Mouse (Mus musculus) heart, embryonic 11.5 days (tissue): ENCODE measurements around the gene Gcn1l1. TPM values are rescaled to one million over a fixed set of nuclear protein-coding genes. Genes with fewer than 3 reads are reported as not detected.
A peak's percentile ranks its signal among the peaks of the same experiment; 100 is the strongest.

ENCODE experiments used
- ATAC-seq: fragments of 200-750 bp; cut with Nextera tagmentation; replicated peaks from 2 replicates; pipeline ENCODE4 v1.8.0; 2017; ENCODE audit warnings: moderate library complexity; ENCODE audit not compliant: insufficient number of reproducible peaks, low FRiP score, low TSS enrichment
- H3K27ac ChIP-seq: fragments of 300-500 bp; sonication (generic); 2 replicates; pipeline ENCODE4 v1.5.1; 2014; ENCODE audit warnings: mild to moderate bottlenecking, low read depth, low read length
- H3K27me3 ChIP-seq: fragments of 300-500 bp; sonication (generic); 2 replicates; pipeline ENCODE4 v1.6.1; 2014; ENCODE audit warnings: mild to moderate bottlenecking, low read length, mixed read lengths; ENCODE audit not compliant: control insufficient read depth, insufficient read depth
- H3K36me3 ChIP-seq: fragments of 300-500 bp; sonication (generic); 2 replicates; pipeline ENCODE4 v1.6.1; 2014; ENCODE audit warnings: mild to moderate bottlenecking, low read length, moderate library complexity, mixed read lengths; ENCODE audit not compliant: control insufficient read depth, insufficient read depth
- H3K4me1 ChIP-seq: fragments of 300-500 bp; sonication (generic); 2 replicates; pipeline ENCODE4 v1.6.1; 2014; ENCODE audit warnings: low read length; ENCODE audit not compliant: control insufficient read depth, insufficient read depth
- H3K4me2 ChIP-seq: fragments of 300-500 bp; sonication (generic); 2 replicates; pipeline ENCODE4 v1.6.1; 2014; ENCODE audit warnings: mild to moderate bottlenecking, moderate library complexity
- H3K4me3 ChIP-seq: fragments of 300-500 bp; sonication (generic); 2 replicates; pipeline ENCODE4 v1.5.1; 2014; ENCODE audit warnings: low read depth, low read length
- H3K9ac ChIP-seq: fragments of 300-500 bp; sonication (generic); 2 replicates; pipeline ENCODE4 v1.6.1; 2014; ENCODE audit warnings: mild to moderate bottlenecking, low read depth, low read length, moderate library complexity
- H3K9me3 ChIP-seq: fragments of 300-500 bp; sonication (generic); replicated peaks from 2 replicates; pipeline ENCODE4 v1.6.1; 2016; ENCODE audit warnings: low read length; ENCODE audit not compliant: control insufficient read depth
- WGBS: fragments of 180-500 bp; shearing (Covaris S2); extraction: QIAGEN DNeasy Blood & Tissue Kit; methylation state at CpG from one replicate; pipeline ENCODE4 v1.1.7; 2014; ENCODE audit not compliant: insufficient replicate concordance; 5-methylcytosine and 5-hydroxymethylcytosine counted together
- polyA plus RNA-seq: library from polyadenylated mRNA; unstranded; fragments of >200 nt; fragmentation: Nextera tagmentation; extraction: Ambion mirVana; gene quantifications from 2 replicates; pipeline ENCODE4 v1.2.1, GENCODE M21; 2014

The Gcn1l1 gene
- polyA plus RNA-seq, 1 experiment from 2014 or later: 33.5 TPM

DNA sequence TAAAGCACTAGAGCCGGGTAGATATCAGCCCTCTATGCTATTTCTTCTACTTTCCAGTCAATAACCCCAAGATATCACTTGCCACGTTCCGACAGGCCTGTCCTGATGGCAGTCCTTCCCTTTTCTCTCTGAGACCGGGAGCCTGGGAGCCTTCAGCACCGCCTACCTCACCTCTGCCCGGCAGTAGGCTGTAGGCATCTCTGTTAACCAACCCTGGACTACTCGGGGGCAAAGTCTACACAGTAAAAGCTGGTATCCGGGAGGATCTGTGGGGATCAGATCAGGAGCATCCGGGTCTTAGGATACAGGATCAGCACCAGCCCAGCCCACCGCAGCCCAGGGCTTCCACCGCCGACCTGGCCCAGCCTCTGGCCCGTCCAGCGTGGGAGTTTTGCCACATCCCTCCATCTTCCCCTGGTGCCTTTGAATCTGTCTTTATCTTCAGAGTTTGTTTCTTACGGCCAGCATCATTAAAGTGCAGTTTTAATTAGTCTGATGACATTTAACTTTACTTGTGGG, 42.0 kb upstream of the Gcn1l1 start:
- 59% methylated on average over 15 of the region's 15 CpGs for WGBS
- Histone ChIP-seq H3K4me3 (no peak overlapping the region), H3K9ac (no peak overlapping the region), H3K4me2 (no peak overlapping the region), H3K27ac (peak overlapping the region; percentile 79; the same call in 1 of the 2 replicates), H3K4me1 (peaks cover 48% of the 10 kb centered on the region), H3K36me3 (0 out of 2 replicates have a peak, but pooled peaks cover 3% of the 10 kb centered on the region), H3K27me3 (no peaks in the 10 kb centered on the region), H3K9me3 (no peaks in the 10 kb centered on the region)
- no peak for ATAC-seq

DNA sequence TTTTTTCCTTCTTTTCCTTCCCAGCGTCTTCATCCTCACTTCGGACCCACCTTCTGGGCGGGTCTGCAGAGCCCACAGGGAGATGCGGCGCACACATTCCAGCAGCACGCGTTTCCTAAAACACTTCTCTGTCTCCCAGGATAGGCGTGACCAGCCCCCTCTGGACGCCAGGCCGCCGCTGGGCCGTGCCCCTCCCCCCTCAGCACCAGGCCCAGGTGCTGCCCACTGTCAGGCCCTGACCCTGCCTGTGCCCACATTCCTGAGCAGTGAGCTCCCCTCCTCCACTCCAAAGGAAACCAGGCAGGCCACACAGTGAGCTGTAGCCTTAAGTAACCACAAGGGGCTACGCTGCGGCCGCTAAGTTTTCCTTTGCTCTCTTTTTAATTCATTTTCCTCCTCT, 41.1 kb upstream of the Gcn1l1 start:
- H3K9ac ChIP-seq: peak overlapping the region; percentile 61
- H3K4me2 ChIP-seq: peak overlapping the region; percentile 60
- no peak; the same call in 1 of the 2 replicates for ATAC-seq
- 0 out of 2 replicates have a peak, but pooled peaks cover 3% of the 10 kb centered on the region for H3K36me3 ChIP-seq
- WGBS: 7% methylated on average over 15 of the region's 15 CpGs
- peak overlapping the region; percentile 46 for H3K27ac ChIP-seq
- H3K9me3 ChIP-seq: no peaks in the 10 kb centered on the region
- peak overlapping the region; percentile 26; the same call in 1 of the 2 replicates for H3K4me3 ChIP-seq
- no peaks in the 10 kb centered on the region for H3K27me3 ChIP-seq
- peaks cover 53% of the 10 kb centered on the region for H3K4me1 ChIP-seq

DNA sequence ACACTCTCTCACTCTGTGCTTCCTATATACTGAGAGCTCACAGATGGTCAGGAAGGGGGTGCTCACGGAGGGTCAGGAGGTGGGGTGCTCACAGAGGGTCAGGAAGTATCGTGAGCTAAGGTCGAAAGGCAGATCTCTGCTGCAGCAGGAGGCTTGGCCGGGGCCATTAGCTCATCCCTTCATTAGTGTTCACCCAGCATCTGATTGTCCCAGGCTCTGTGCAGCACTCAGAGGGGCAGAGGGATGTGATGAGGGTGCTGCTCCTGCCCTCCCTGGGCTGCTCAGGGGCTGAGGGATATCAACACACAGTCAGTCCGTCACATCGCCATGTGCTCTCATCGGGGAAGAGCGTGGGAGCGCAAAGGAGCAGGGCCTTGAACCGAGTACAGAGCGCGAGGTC, 40.6 kb upstream of the Gcn1l1 start:
- WGBS: 40% methylated on average over 12 of the region's 12 CpGs
- Histone ChIP-seq H3K36me3 (0 out of 2 replicates have a peak, but pooled peaks cover 3% of the 10 kb centered on the region), H3K9ac (peak overlapping the region; percentile 61), H3K27me3 (no peaks in the 10 kb centered on the region), H3K4me1 (peaks cover 58% of the 10 kb centered on the region), H3K4me2 (peak overlapping the region; percentile 60), H3K27ac (peak overlapping the region; percentile 46), H3K9me3 (no peaks in the 10 kb centered on the region), H3K4me3 (no peak overlapping the region)
- ATAC-seq: no peak; the same call in 1 of the 2 replicates

DNA sequence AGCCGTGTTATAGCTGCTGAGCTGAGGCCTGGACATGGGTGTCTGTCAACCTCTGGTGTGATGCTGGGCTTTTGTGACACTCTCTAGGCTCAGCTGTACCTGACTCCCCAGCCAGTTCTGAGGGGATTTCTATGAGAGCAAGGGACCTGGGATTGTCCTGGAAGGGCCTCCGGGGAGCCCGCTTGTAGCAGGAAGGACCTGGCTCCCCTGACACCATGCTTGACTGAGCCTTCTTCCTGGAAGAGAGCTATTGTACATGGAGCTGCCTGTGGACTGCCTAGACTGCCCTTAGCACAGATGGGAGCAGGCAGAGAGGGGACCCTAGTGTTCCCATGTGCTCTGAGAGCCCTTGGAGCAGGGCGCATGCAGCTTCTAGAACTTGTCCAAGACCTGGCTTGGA, 39.6 kb upstream of the Gcn1l1 start:
- no peak for ATAC-seq
- H3K27ac ChIP-seq: no peak overlapping the region
- peaks cover 63% of the 10 kb centered on the region for H3K4me1 ChIP-seq
- WGBS: 85% methylated on average over 4 of the region's 4 CpGs
- no peak overlapping the region for H3K4me2 ChIP-seq
- H3K9me3 ChIP-seq: no peaks in the 10 kb centered on the region
- H3K36me3 ChIP-seq: 0 out of 2 replicates have a peak, but pooled peaks cover 3% of the 10 kb centered on the region
- H3K4me3 ChIP-seq: no peak overlapping the region
- H3K9ac ChIP-seq: no peak overlapping the region
- no peaks in the 10 kb centered on the region for H3K27me3 ChIP-seq

DNA sequence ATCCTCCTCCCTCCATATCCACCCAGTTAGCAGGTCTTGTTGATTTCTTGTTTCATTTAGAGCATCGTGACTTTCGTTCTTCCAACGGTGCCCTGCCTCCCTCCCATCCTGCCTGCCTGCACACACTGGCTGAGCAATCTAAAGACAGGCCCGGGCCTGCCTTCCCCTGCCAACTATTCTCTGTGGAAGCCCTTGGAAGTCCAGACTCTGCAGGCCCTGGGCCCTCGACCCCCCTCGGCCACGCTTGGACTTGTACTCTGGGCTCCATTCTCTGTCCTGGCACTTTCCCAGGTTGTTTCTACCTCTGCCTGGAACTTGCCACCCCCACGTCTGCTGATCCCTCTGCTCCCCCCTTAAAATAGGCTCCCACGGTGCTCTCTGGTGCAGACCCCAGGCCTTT, 39.1 kb upstream of the Gcn1l1 start:
- H3K4me3 ChIP-seq: no peak overlapping the region
- no peak overlapping the region for H3K27ac ChIP-seq
- peaks cover 63% of the 10 kb centered on the region for H3K4me1 ChIP-seq
- H3K4me2 ChIP-seq: no peak overlapping the region
- no peaks in the 10 kb centered on the region for H3K9me3 ChIP-seq
- H3K27me3 ChIP-seq: no peaks in the 10 kb centered on the region
- 0 out of 2 replicates have a peak, but pooled peaks cover 3% of the 10 kb centered on the region for H3K36me3 ChIP-seq
- no peak for ATAC-seq
- WGBS: 82% methylated on average over 9 of the region's 9 CpGs
- H3K9ac ChIP-seq: 0 out of 2 replicates have a peak overlapping the region, but pooled peaks have one; percentile 34

DNA sequence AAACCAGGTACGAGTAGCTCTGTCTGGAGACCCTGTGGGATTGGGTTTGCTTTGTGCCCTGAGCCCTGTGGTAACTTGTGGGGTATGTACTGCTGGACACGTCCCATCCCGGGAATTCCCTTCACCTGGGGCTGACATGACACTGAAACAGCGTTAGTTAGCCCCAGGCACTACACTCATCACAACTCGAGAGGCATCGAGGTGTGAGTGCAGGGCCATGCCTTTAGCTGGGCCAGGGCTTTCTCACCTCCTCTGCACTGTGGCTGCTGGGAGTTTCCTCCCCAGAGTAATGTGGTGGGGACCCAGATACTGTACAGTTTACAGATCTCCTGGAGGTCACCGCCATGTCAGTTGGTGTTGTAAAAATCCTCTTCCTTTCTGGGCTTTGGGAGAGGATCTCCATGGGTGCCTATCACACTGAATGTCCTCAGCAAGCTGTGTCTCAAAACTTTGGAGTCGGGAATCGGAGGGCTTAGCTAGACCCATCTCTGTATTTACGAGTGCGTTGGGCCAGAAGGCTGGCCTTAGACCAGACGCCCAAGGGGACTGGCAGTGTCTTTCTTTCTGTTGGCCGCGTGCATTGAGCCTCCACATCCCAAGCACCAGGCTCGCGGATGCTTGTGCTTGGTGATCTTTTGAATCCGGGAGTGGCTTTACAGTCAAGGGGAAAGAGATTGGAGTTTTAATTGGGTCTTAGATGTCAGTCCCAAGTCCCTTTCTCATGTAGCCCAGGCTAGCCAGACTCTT, 38.4 kb upstream of the Gcn1l1 start:
- no peaks in the 10 kb centered on the region for H3K9me3 ChIP-seq
- H3K36me3 ChIP-seq: 0 out of 2 replicates have a peak, but pooled peaks cover 3% of the 10 kb centered on the region
- ATAC-seq: no peak
- H3K27me3 ChIP-seq: no peaks in the 10 kb centered on the region
- peak overlapping the region; percentile 34; the same call in 1 of the 2 replicates for H3K9ac ChIP-seq
- H3K4me2 ChIP-seq: no peak overlapping the region
- H3K27ac ChIP-seq: no peak overlapping the region
- no peak overlapping the region for H3K4me3 ChIP-seq
- WGBS: 84% methylated on average over 17 of the region's 17 CpGs
- peaks cover 66% of the 10 kb centered on the region for H3K4me1 ChIP-seq

DNA sequence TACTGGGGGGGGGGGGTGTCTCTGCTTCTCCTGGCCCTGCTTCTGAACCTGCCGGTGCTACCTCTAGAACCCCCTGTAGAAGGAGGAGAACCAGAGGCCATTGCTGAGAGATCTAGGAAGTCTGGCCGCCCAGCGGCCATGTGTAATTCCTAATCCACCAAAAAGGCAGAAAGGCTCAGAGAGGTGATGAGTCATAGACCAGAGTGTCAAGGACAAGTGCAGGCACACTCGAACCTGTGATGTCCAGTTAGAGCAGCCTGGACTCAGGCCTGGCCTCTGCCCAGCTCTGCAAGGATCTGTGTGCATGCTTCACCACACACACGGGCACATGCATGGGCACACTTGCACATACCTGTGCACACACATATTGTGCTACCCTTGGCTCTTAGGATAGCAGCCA, 36.9 kb upstream of the Gcn1l1 start:
- WGBS: 73% methylated on average over 5 of the region's 5 CpGs
- no peak overlapping the region for H3K4me2 ChIP-seq
- H3K4me3 ChIP-seq: no peak overlapping the region
- no peak for ATAC-seq
- peaks cover 65% of the 10 kb centered on the region for H3K4me1 ChIP-seq
- H3K27ac ChIP-seq: no peak overlapping the region
- no peaks in the 10 kb centered on the region for H3K27me3 ChIP-seq
- H3K36me3 ChIP-seq: 0 out of 2 replicates have a peak, but pooled peaks cover 3% of the 10 kb centered on the region
- no peak overlapping the region for H3K9ac ChIP-seq
- no peaks in the 10 kb centered on the region for H3K9me3 ChIP-seq

DNA sequence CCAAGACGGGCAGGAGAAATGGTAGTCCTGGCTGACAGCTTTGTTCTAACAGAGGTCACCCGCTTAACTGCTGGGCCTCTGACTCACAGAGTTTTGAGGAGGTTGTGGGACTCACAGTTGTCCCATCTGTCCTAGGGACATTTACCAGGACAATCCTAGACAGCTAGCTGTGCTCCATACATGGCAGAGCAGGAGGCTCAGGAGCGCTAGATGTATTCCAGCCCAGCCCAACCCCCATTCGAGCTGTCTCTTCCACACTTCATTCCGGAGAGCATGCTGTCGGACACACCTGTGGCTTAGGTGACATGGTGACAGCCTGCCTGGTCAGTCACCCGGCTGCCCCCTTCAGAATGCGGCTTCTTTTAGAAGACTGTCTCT, 35.7 kb upstream of the Gcn1l1 start:
- no peaks in the 10 kb centered on the region for H3K9me3 ChIP-seq
- peak overlapping the region; percentile 2 for H3K27ac ChIP-seq
- H3K36me3 ChIP-seq: 0 out of 2 replicates have a peak, but pooled peaks cover 3% of the 10 kb centered on the region
- ATAC-seq: no peak
- peaks cover 66% of the 10 kb centered on the region for H3K4me1 ChIP-seq
- H3K27me3 ChIP-seq: no peaks in the 10 kb centered on the region
- 40% methylated on average over 8 of the region's 8 CpGs for WGBS
- no peak overlapping the region; the same call in 1 of the 2 replicates for H3K9ac ChIP-seq
- no peak overlapping the region for H3K4me3 ChIP-seq
- H3K4me2 ChIP-seq: 0 out of 2 replicates have a peak overlapping the region, but pooled peaks have one; percentile 4
